Mouse (Mus musculus) liver, adult (tissue): Measurements from ENCODE around the gene Dhx36.

Experiments
- GATA4 ChIP-seq: IDR thresholded peaks from 2 replicates; pipeline ENCODE4 v1.6.1; 2014; ENCODE audit warnings: mild to moderate bottlenecking, low read length; ENCODE audit not compliant: insufficient replicate concordance

The Dhx36 gene

GRCm38 (mm10) chr3:62506488-62507205, at the start of gene Dhx36:
Gene Dhx36 (minus strand): TSS chr3:62507004.
- TF ChIP-seq GATA4: peak; percentile 33; the same call in 1 of the 2 replicates

GRCm38 (mm10) chr3:62527593-62527992, 20.8 kb upstream of the Dhx36 start:
- TF ChIP-seq GATA4: no peak

GRCm38 (mm10) chr3:62527160-62527559, 20.4 kb upstream of the Dhx36 start:
- no peak for TF ChIP-seq GATA4

GRCm38 (mm10) chr3:62507206-62507647, 423 bp upstream of the Dhx36 start:
- TF ChIP-seq GATA4: no peak

- TF ChIP-seq GATA4: no peak
Measured at GRCm38 (mm10) chr3:62505166-62505900, 1.5 kb downstream of the Dhx36 start.

- no peak for TF ChIP-seq GATA4
Measured at GRCm38 (mm10) chr3:62499327-62499726, 7.5 kb downstream of the Dhx36 start.

GRCm38 (mm10) chr3:62492568-62492967, 14.2 kb downstream of the Dhx36 start:
- no peak for TF ChIP-seq GATA4

GRCm38 (mm10) chr3:62484340-62484739, 22.5 kb downstream of the Dhx36 start:
- TF ChIP-seq GATA4: no peak

- no peak for TF ChIP-seq GATA4
Measured at GRCm38 (mm10) chr3:62470179-62470578, 36.6 kb downstream of the Dhx36 start.

- TF ChIP-seq GATA4: 0 out of 2 replicates have a peak, but pooled peaks have one; percentile 4
Measured at GRCm38 (mm10) chr3:62464276-62464675, 42.5 kb downstream of the Dhx36 start.

- TF ChIP-seq GATA4: no peak
Measured at GRCm38 (mm10) chr3:62459483-62459882, 47.3 kb downstream of the Dhx36 start.

- no peak for TF ChIP-seq GATA4
Measured at GRCm38 (mm10) chr3:62458284-62459013, 48.4 kb downstream of the Dhx36 start.

GRCm38 (mm10) chr3:62455854-62456253, 51.0 kb downstream of the Dhx36 start:
- no peak for TF ChIP-seq GATA4

- TF ChIP-seq GATA4: no peak
Measured at GRCm38 (mm10) chr3:62454096-62454495, 52.7 kb downstream of the Dhx36 start.

GRCm38 (mm10) chr3:62452961-62453360, 53.8 kb downstream of the Dhx36 start:
- no peak for TF ChIP-seq GATA4
